Mouse (Mus musculus) erythroblast, embryonic 14.5 days (primary cell): ENCODE data around the gene Pcyt2.

ENCODE experiments used
- GATA1 ChIP-seq: IDR thresholded peaks from 2 replicates; pipeline ENCODE4 v1.6.1; 2012; ENCODE audit warnings: low read length, inconsistent platforms, mixed read lengths
- TAL1 ChIP-seq: IDR thresholded peaks from 3 replicates; pipeline ENCODE4 v1.6.1; 2012; ENCODE audit warnings: low read length, inconsistent platforms, mixed read lengths

DNA sequence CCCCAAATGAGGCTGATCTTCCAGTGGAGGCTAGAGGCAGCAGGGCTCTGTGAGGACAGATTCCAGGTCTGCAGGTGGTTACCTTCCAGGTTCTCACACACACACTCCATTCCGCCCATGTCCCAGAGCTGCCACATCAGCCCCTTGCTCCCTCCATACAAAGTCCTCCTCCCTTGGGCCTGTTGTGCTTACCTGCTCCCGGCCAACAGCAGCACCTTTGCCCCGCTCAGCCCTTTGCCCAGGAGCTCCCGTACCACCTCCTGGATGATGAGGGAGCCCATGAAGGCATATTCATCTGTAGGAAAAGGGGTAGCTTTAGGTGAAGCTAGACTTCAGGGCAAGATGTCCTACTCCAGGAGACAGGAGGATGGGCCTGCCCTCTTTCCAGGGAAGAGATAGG, 39.6 kb upstream of the Pcyt2 start:
- TF ChIP-seq GATA1 = no peak
- TF ChIP-seq TAL1 = no peak
